Mouse (Mus musculus): ENCODE measurements around the gene Ptafr. TPM values are rescaled to one million over a fixed set of nuclear protein-coding genes. Genes with fewer than 3 reads are reported as not detected.
A peak's percentile ranks its signal among the peaks of the same experiment; 100 is the strongest.

Ptafr gene
- polyA plus RNA-seq, 1 experiment from 2014 or later = 0.27 TPM

DNA sequence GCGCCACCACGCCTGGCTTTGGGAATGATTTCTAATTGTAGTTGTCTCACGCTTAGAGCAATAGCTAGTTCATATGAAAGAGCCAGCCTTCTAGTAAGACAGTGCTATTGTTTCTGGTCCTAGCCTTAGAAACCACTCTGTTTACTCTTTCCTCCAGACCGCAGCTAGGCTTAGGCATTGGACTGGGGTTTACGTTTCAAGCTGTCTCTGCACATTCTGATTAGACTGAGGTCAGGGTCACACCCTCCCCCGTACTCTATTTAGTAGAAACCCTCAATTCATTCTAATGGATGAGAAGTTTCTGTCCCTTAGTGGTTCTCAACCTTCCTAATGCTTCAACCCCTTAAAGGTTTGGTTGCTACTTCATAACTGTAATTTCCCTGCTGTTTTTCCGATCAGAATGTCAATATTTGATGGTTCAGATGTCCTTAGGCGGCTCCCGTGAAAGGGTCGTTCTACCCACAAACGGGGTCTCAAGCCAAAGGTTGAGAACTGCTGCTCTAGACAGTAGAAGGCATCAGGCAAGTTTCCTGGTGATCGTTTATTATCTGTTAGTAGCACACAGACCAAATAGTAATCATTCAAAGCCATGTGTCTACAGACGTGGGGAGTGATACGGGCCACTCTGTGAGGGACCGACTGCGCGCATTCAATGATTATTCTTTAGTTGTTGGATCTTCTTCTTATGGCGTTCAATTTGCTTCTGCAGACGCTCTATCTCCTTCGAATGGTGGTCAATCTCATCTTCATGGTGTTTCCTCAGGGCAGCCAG is 33.6 kb upstream of the Ptafr start:
- no peak overlapping the region for H3K4me2 ChIP-seq

GRCm38 (mm10) chr4:132532496-132532895 is 31.4 kb upstream of the Ptafr start:
- WGBS = 2% methylated on average over 5 of the region's 5 CpGs

More for the DNA sequence above, 33.6 kb upstream of the Ptafr start:
- H3K9me3 ChIP-seq (replicated peaks) = no peaks in the 10 kb centered on the region
- peaks cover 17% of the 10 kb centered on the region for H3K4me1 ChIP-seq (replicated peaks)
- no peak overlapping the region for H3K9ac ChIP-seq
- ATAC-seq (ENCODE audit: insufficient number of reproducible peaks, low FRiP score) = no peak
- peaks cover 20% of the 10 kb centered on the region for H3K36me3 ChIP-seq
- H3K4me3 ChIP-seq = no peak overlapping the region
- 83% methylated on average over 20 of the region's 20 CpGs for WGBS
- H3K27me3 ChIP-seq (replicated peaks) = no peaks in the 10 kb centered on the region
- no peak overlapping the region for H3K27ac ChIP-seq (ENCODE audit: poor library complexity, severe bottlenecking)

DNA sequence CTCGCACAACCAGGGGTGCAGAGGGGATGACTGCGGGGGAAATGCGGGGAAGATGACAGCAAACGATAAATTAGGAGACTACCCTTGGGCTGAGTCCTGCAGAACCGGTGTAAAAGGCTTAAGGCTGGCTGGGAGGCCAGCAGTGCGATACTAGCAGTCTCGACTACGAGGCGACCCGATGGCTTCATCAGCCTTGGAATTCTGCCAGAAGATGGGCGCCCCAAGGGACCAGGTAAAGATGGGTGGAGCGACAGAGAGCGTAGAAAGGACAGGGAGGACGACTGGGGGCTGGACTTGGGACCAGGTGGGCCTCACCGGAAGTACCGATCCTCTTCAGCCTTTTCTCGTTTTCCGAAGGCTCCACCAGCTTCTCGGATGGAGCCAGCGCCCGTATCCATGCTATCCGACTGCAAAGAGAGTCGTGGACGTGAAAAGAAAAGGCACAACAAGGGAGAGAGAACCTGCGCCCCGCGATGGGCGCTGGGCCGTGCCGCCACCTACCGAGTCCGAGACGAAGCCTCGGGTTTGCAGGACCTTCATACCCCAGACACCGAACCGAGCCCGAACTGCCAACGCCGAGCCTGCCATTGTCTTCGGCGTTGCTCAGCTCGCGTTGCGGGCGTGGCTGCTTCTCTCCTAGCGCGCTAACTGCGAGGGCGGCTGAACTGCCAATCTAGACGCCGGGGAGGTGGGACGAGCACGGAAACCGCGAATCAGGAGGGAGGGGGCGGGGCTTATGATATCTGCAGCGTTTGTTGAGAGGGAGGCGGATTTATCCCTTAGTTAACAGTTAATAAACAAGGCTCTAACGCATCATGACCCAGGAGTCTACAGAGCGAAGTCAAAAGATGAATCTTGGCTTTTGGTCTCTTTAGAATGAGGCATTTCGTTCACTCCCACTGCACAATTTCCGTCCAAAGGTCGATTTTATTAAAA is 30.6 kb upstream of the Ptafr start, which contains the start of gene Atpif1:
Gene Atpif1 (minus strand): TSS at position 679 of the 936 bp plus-strand sequence.
- Histone ChIP-seq H3K4me3 (peak within 1 kb of the TSS; percentile 81), H3K4me1 (replicated peaks) (peaks cover 29% of the 10 kb centered on the region)

More at GRCm38 (mm10) chr4:132532496-132532895, 31.4 kb upstream of the Ptafr start:
- peak overlapping the region; percentile 91 for H3K9ac ChIP-seq
- peaks cover 29% of the 10 kb centered on the region for H3K4me1 ChIP-seq (replicated peaks)
- H3K4me3 ChIP-seq = peak overlapping the region; percentile 81
- H3K27ac ChIP-seq (ENCODE audit: poor library complexity, severe bottlenecking) = peak overlapping the region; percentile 94
- H3K27me3 ChIP-seq (replicated peaks) = no peaks in the 10 kb centered on the region
- peak; percentile 51; the same call in 1 of the 2 replicates for ATAC-seq (ENCODE audit: insufficient number of reproducible peaks, low FRiP score)
- H3K4me2 ChIP-seq = peak overlapping the region; percentile 89
- peaks cover 20% of the 10 kb centered on the region for H3K36me3 ChIP-seq
- H3K9me3 ChIP-seq (replicated peaks) = no peaks in the 10 kb centered on the region

DNA sequence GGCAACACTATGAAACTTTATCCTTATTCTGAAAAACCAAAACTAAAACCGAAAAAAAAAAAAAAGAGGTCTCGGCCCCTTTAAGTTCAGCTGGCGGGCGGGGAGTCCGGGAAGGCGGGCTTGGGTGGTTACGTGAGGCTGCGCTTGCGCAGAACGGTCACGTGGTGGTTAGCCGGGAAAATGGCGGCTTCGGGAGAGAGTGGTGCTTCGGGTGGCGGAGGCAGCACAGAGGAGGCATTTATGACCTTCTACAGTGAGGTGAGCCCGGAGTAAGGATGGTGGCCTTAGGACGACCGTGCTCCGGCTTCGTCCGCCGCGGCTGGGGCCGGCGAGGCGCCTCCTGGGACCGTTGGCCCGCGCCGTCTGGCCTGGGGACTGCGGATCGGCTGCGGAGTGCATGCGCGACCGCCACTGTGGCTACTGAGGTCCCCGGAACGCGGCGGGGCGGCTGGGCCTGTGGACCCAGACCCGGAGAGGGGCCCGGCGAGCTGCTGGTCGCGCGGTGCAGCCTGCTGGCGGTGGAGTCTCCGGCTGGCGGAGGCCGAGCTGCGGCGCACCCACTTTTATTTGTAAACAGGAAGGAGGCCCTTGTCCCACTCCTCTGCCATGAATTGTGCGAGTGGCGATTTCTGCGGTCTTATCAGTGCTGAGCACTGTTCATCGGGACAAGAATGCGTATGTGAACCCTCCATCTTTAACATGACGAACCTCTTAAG is 28.3 kb upstream of the Ptafr start, which contains the start of gene Dnajc8:
Gene Dnajc8 (plus strand): TSS at position 145 of the 716 bp plus-strand sequence.
- no peaks in the 10 kb centered on the region for H3K27me3 ChIP-seq (replicated peaks)
- ATAC-seq (ENCODE audit: insufficient number of reproducible peaks, low FRiP score) = peak; percentile 84
- H3K9me3 ChIP-seq (replicated peaks) = no peaks in the 10 kb centered on the region
- peaks cover 29% of the 10 kb centered on the region for H3K4me1 ChIP-seq (replicated peaks)
- peak within 1 kb of the TSS; percentile 99 for H3K4me3 ChIP-seq
- peak within 1 kb of the TSS; percentile 94 for H3K27ac ChIP-seq (ENCODE audit: poor library complexity, severe bottlenecking)
- H3K9ac ChIP-seq = peak within 1 kb of the TSS; percentile 98
- peaks cover 36% of the 10 kb centered on the region for H3K36me3 ChIP-seq
- WGBS = under 1% methylated on average over 59 of the region's 60 CpGs
- H3K4me2 ChIP-seq = peak within 1 kb of the TSS; percentile 89

More for the DNA sequence above, 30.6 kb upstream of the Ptafr start, which contains the start of gene Atpif1:
- WGBS = under 1% methylated on average over 63 of the region's 63 CpGs
- Histone ChIP-seq H3K9ac (peak within 1 kb of the TSS; percentile 91), H3K27me3 (replicated peaks) (no peaks in the 10 kb centered on the region), H3K27ac (ENCODE audit: poor library complexity, severe bottlenecking) (peak within 1 kb of the TSS; percentile 94), H3K4me2 (peak within 1 kb of the TSS; percentile 89), H3K9me3 (replicated peaks) (no peaks in the 10 kb centered on the region), H3K36me3 (peaks cover 24% of the 10 kb centered on the region)
- peak; percentile 87 for ATAC-seq (ENCODE audit: insufficient number of reproducible peaks, low FRiP score)

GRCm38 (mm10) chr4:132539481-132539880 is 24.4 kb upstream of the Ptafr start:
- H3K9ac ChIP-seq = no peak overlapping the region
- no peak overlapping the region for H3K27ac ChIP-seq (ENCODE audit: poor library complexity, severe bottlenecking)
- H3K4me3 ChIP-seq = no peak overlapping the region
- no peak overlapping the region for H3K4me2 ChIP-seq
- no peak for ATAC-seq (ENCODE audit: insufficient number of reproducible peaks, low FRiP score)
- no peaks in the 10 kb centered on the region for H3K9me3 ChIP-seq (replicated peaks)
- 95% methylated on average over 5 of the region's 5 CpGs for WGBS
- H3K36me3 ChIP-seq = peaks cover 59% of the 10 kb centered on the region
- H3K4me1 ChIP-seq (replicated peaks) = peaks cover 14% of the 10 kb centered on the region
- no peaks in the 10 kb centered on the region for H3K27me3 ChIP-seq (replicated peaks)

GRCm38 (mm10) chr4:132541413-132541812 is 22.5 kb upstream of the Ptafr start:
- Histone ChIP-seq H3K27ac (ENCODE audit: poor library complexity, severe bottlenecking) (no peak overlapping the region), H3K27me3 (replicated peaks) (no peaks in the 10 kb centered on the region), H3K4me1 (replicated peaks) (peaks cover 10% of the 10 kb centered on the region), H3K4me3 (no peak overlapping the region), H3K36me3 (peaks cover 69% of the 10 kb centered on the region), H3K4me2 (no peak overlapping the region), H3K9me3 (replicated peaks) (no peaks in the 10 kb centered on the region), H3K9ac (no peak overlapping the region)
- no peak for ATAC-seq (ENCODE audit: insufficient number of reproducible peaks, low FRiP score)
- WGBS = 89% methylated on average over 4 of the region's 4 CpGs

GRCm38 (mm10) chr4:132542724-132543123 is 21.1 kb upstream of the Ptafr start:
- H3K4me1 ChIP-seq (replicated peaks) = no peaks in the 10 kb centered on the region
- no peak for ATAC-seq (ENCODE audit: insufficient number of reproducible peaks, low FRiP score)
- H3K4me3 ChIP-seq = no peak overlapping the region
- peaks cover 80% of the 10 kb centered on the region for H3K36me3 ChIP-seq
- WGBS = 66% methylated on average over 1 of the region's 1 CpGs
- H3K27me3 ChIP-seq (replicated peaks) = no peaks in the 10 kb centered on the region
- no peak overlapping the region for H3K9ac ChIP-seq
- no peak overlapping the region for H3K27ac ChIP-seq (ENCODE audit: poor library complexity, severe bottlenecking)
- H3K4me2 ChIP-seq = no peak overlapping the region
- H3K9me3 ChIP-seq (replicated peaks) = no peaks in the 10 kb centered on the region

- no peak overlapping the region for H3K9ac ChIP-seq
- no peaks in the 10 kb centered on the region for H3K27me3 ChIP-seq (replicated peaks)
- H3K36me3 ChIP-seq = peaks cover 83% of the 10 kb centered on the region
- H3K4me2 ChIP-seq = no peak overlapping the region
- H3K4me3 ChIP-seq = no peak overlapping the region
- H3K9me3 ChIP-seq (replicated peaks) = no peaks in the 10 kb centered on the region
- no peak overlapping the region for H3K27ac ChIP-seq (ENCODE audit: poor library complexity, severe bottlenecking)
- 38% methylated on average over 8 of the region's 8 CpGs for WGBS
- no peaks in the 10 kb centered on the region for H3K4me1 ChIP-seq (replicated peaks)
- ATAC-seq (ENCODE audit: insufficient number of reproducible peaks, low FRiP score) = peak; percentile 80
These were observed 18.0 kb upstream of the Ptafr start for GRCm38 (mm10) chr4:132545851-132546250.

GRCm38 (mm10) chr4:132554221-132554620 is 9.6 kb upstream of the Ptafr start:
- no peak overlapping the region for H3K27ac ChIP-seq (ENCODE audit: poor library complexity, severe bottlenecking)
- H3K4me2 ChIP-seq = no peak overlapping the region
- H3K27me3 ChIP-seq (replicated peaks) = no peaks in the 10 kb centered on the region
- peak overlapping the region; percentile 35; the same call in 1 of the 2 replicates for H3K9ac ChIP-seq
- H3K4me3 ChIP-seq = no peak overlapping the region
- no peak; the same call in 1 of the 2 replicates for ATAC-seq (ENCODE audit: insufficient number of reproducible peaks, low FRiP score)
- peaks cover 20% of the 10 kb centered on the region for H3K4me1 ChIP-seq (replicated peaks)
- no peaks in the 10 kb centered on the region for H3K9me3 ChIP-seq (replicated peaks)
- H3K36me3 ChIP-seq = peaks cover 48% of the 10 kb centered on the region
- whole genome bisulfite sequencing = 60% methylated on average over 5 of the region's 5 CpGs

DNA sequence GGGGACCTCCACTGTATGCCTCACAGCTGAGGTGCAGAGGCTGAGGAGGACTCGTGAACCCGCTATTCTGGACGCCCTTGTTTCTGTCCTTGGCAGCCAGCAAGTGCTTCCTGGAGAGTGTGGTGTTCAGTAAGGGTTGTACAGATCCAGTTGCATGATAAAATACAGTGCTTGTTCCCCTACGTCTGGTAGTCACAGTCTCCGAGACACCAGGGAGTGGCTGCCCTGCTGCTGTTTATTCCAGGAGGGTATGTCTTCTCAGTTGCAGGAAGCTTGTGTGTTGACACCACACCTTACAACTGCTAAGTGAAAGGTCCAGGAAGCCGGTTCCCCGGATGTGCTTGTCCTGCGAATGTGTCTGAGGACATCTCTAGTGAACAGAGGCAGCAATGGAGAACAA is 9.2 kb upstream of the Ptafr start:
- Histone ChIP-seq H3K4me3 (no peak overlapping the region), H3K9ac (no peak overlapping the region), H3K36me3 (peaks cover 44% of the 10 kb centered on the region), H3K4me1 (replicated peaks) (peaks cover 20% of the 10 kb centered on the region), H3K9me3 (replicated peaks) (no peaks in the 10 kb centered on the region), H3K4me2 (no peak overlapping the region), H3K27me3 (replicated peaks) (no peaks in the 10 kb centered on the region), H3K27ac (ENCODE audit: poor library complexity, severe bottlenecking) (peak overlapping the region; percentile 22; the same call in 1 of the 2 replicates)
- ATAC-seq (ENCODE audit: insufficient number of reproducible peaks, low FRiP score) = no peak
- 46% methylated on average over 8 of the region's 8 CpGs for WGBS
